Mouse (Mus musculus): ENCODE measurements around the gene Tbl3. TPM values are rescaled to one million over a fixed set of nuclear protein-coding genes. Genes with fewer than 3 reads are reported as not detected.

Tbl3 gene
- polyA plus RNA-seq, 3 experiments from 2014 or later, result 29.5 to 55.4 (median 32.2) TPM

DNA sequence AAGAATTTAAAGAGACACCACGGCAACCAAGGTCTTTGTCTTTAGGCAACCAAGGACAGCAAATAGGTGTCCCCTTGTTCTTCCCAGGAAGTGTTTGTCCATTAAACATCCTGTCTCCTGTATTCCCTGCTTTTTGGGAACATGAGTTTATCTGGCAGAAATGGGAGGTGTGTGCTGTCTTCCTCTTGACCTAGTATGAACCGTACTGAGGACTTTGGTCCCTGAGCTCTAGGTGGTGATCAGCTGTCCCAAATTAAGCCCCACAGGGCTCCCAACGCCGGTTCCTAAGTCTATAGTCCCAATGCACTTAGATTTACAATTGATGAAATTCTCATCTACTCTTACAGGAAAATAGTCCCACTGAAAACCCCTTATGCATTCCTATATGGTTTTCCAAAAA, 56.7 kb downstream of the Tbl3 start:
- no peak for ATAC-seq

DNA sequence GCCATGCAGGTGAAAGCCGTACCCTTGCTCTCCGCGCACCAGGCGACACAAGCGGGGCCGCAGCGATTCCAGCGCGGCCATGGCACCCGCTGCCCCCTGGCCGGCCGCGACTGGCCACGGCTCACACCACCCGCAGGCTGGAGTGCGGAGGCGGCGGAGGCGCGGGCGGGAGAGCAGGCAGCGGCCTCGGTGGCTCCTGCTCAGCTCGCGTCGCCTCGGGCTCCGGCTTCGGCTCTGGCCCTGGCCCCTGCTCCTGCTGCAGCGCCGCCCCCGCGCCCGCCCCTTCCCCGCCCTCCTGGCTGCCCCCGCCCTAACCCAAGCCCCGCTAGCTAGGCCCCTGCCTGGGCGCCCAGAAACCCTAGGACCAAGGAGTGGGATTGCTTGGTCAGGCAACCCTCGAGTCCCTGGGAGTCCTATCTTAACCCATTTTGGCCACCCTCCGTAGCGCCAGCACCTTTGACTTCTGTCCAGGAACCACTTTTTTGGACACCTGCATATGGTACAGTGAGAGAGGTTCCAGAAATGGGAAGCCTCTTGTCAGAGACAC, 57.3 kb downstream of the Tbl3 start, which contains the start of gene Slc9a3r2:
TSS of gene Slc9a3r2 (minus strand) at position 258 of the 547 bp plus-strand sequence.
- ATAC-seq, result no peak

DNA sequence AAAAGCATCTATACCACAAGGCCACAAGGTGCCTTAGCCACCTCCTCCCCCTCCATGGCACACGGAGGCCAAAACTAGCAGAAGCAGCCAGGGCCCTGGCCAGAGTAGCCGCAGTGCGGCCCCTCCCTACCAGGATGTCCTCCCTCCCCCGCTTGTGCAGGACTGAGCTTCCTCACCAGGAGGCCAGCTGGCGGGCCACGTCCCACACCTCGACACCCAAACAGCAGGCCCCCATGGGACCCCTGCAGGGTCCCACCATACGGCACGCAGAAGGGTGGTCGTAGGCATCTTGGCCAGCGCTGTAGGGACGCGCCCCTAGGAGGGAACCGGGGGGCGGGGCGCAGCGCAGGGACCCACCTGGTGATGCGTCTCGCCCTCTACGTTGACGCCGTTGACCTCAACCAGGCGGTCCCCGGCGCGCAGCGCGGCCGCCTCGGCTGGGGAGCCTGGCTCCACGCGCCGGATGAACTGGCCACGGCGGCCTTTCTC, 57.8 kb downstream of the Tbl3 start:
- ATAC-seq, result no peak

GRCm38 (mm10) chr17:24648731-24649377, 58.6 kb downstream of the Tbl3 start:
- ATAC-seq, result no peak

Other genes starting within 250 kb of the Tbl3 start
- 10 to 100 TPM; 22.1 to 49.8 (median 23.6) TPM for gene E4f1, start 237.3 kb downstream of the Tbl3 start, polyA plus RNA-seq (2017; shearing (Covaris generic))
- gene Pgp, start 237.3 kb downstream of the Tbl3 start, polyA plus RNA-seq (2017; shearing (Covaris generic)), result 1 to 10 TPM; 3.5 to 6.9 (median 4.6) TPM
- gene Bricd5, start 233.8 kb downstream of the Tbl3 start, polyA plus RNA-seq (2017; shearing (Covaris generic)), result not detected
- gene Mlst8, start 228.6 kb downstream of the Tbl3 start, polyA plus RNA-seq (2017; shearing (Covaris generic)), result 10 to 100 TPM; 14.0 to 14.9 (median 14.5) TPM
- under 1 TPM in 2 of 3 experiments, not detected in 1; 0.16 to 0.23 TPM for gene Caskin1, start 219.1 kb downstream of the Tbl3 start, polyA plus RNA-seq (2017; shearing (Covaris generic))
- 10 to 100 TPM; 45.5 to 54.2 (median 53.7) TPM for gene Traf7, start 179.7 kb downstream of the Tbl3 start, polyA plus RNA-seq (2017; shearing (Covaris generic))
- gene Rab26, start 173.4 kb downstream of the Tbl3 start, polyA plus RNA-seq (2017; shearing (Covaris generic)), result 1 to 10 TPM; 1.1 to 6.5 (median 2.0) TPM
- 10 to 100 TPM in 2 of 3 experiments, 1 to 10 TPM in 1; 9.9 to 32.6 (median 22.6) TPM for gene Pkd1, start 157.8 kb downstream of the Tbl3 start, polyA plus RNA-seq (2017; shearing (Covaris generic))
- gene Tsc2, start 75.0 kb downstream of the Tbl3 start, polyA plus RNA-seq (2017; shearing (Covaris generic)), result 10 to 100 TPM; 17.0 to 17.7 (median 17.1) TPM
- 1 to 10 TPM; 2.0 to 4.8 (median 2.8) TPM for gene Nthl1, start 75.0 kb downstream of the Tbl3 start, polyA plus RNA-seq (2017; shearing (Covaris generic))
- not detected for gene Slc9a3r2, start 57.3 kb downstream of the Tbl3 start, polyA plus RNA-seq (2017; shearing (Covaris generic))
- not detected for gene Npw, start 49.2 kb downstream of the Tbl3 start, polyA plus RNA-seq (2017; shearing (Covaris generic))
- gene Zfp598, start 38.0 kb downstream of the Tbl3 start, polyA plus RNA-seq (2017; shearing (Covaris generic)), result 1 to 10 TPM; 4.1 to 5.8 (median 5.4) TPM
- gene Syngr3, start 17.7 kb downstream of the Tbl3 start, polyA plus RNA-seq (2017; shearing (Covaris generic)), result 1 to 10 TPM in 2 of 3 experiments, under 1 TPM in 1; 0.51 to 5.4 (median 1.7) TPM
- gene Gfer, start 11.5 kb downstream of the Tbl3 start, polyA plus RNA-seq (2017; shearing (Covaris generic)), result 10 to 100 TPM; 10.2 to 18.4 (median 13.1) TPM
- gene Noxo1, start 11.4 kb downstream of the Tbl3 start, polyA plus RNA-seq (2017; shearing (Covaris generic)), result 1 to 10 TPM; 1.8 to 3.5 (median 2.7) TPM
- gene Rnf151, start 10.4 kb upstream of the Tbl3 start, polyA plus RNA-seq (2017; shearing (Covaris generic)), result not detected
- gene Rps2, start 10.5 kb upstream of the Tbl3 start, polyA plus RNA-seq (2017; shearing (Covaris generic)), result 100 to 1,000 TPM; 452 to 883 (median 453) TPM
- gene Ndufb10, start 16.8 kb upstream of the Tbl3 start, polyA plus RNA-seq (2017; shearing (Covaris generic)), result 100 to 1,000 TPM; 234 to 249 (median 238) TPM
- gene Rpl3l, start 20.2 kb upstream of the Tbl3 start, polyA plus RNA-seq (2017; shearing (Covaris generic)), result not detected
- 10 to 100 TPM; 27.2 to 34.4 (median 28.6) TPM for gene Msrb1, start 29.0 kb upstream of the Tbl3 start, polyA plus RNA-seq (2017; shearing (Covaris generic))
- not detected for gene Hs3st6, start 45.3 kb upstream of the Tbl3 start, polyA plus RNA-seq (2017; shearing (Covaris generic))
- not detected for gene Meiob, start 96.6 kb upstream of the Tbl3 start, polyA plus RNA-seq (2017; shearing (Covaris generic))
- gene Hagh, start 132.5 kb upstream of the Tbl3 start, polyA plus RNA-seq (2017; shearing (Covaris generic)), result 10 to 100 TPM; 24.3 to 30.5 (median 25.2) TPM
- gene Fahd1, start 142.7 kb upstream of the Tbl3 start, polyA plus RNA-seq (2017; shearing (Covaris generic)), result 1 to 10 TPM; 1.4 to 2.3 (median 2.0) TPM
- gene Igfals, start 158.3 kb upstream of the Tbl3 start, polyA plus RNA-seq (2017; shearing (Covaris generic)), result not detected
- gene Nubp2, start 178.7 kb upstream of the Tbl3 start, polyA plus RNA-seq (2017; shearing (Covaris generic)), result 100 to 1,000 TPM in 1 of 3 experiments, 10 to 100 TPM in 2; 75.5 to 104 (median 88.6) TPM
- gene Spsb3, start 179.0 kb upstream of the Tbl3 start, polyA plus RNA-seq (2017; shearing (Covaris generic)), result 10 to 100 TPM; 48.5 to 53.2 (median 49.1) TPM
- gene Eme2, start 187.4 kb upstream of the Tbl3 start, polyA plus RNA-seq (2017; shearing (Covaris generic)), result 10 to 100 TPM; 16.4 to 26.2 (median 26.1) TPM
- gene Mrps34, start 187.5 kb upstream of the Tbl3 start, polyA plus RNA-seq (2017; shearing (Covaris generic)), result 10 to 100 TPM; 68.7 to 85.6 (median 71.2) TPM
- gene Nme3, start 188.8 kb upstream of the Tbl3 start, polyA plus RNA-seq (2017; shearing (Covaris generic)), result 10 to 100 TPM; 39.8 to 50.7 (median 45.7) TPM
- 10 to 100 TPM; 22.0 to 47.5 (median 34.9) TPM for gene Mapk8ip3, start 229.3 kb upstream of the Tbl3 start, polyA plus RNA-seq (2017; shearing (Covaris generic))